ENCODE assay signal across 16 mouse cellular contexts in genomic region chr6:85898596-85899475, GRCm38 (mm10). TPM values are rescaled to one million over a fixed set of nuclear protein-coding genes. Genes with fewer than 3 reads are reported as not detected.
DNase-seq lines count a peak whose midpoint lies in the region; ATAC-seq and TF ChIP-seq lines count a peak whose summit lies in the region.
"Not testable (repeated sequence)": the region's sequence is repeated elsewhere in the genome, so short reads cannot be mapped to it uniquely, and the experiment has no call there.
"Had no signal": no experiment of that assay in that cellular context is flagged by ENCODE, and none has a peak within 500 bp of the region (broad histone marks: within the 10 kb centered on the region; RNA-seq: fewer than 3 reads in every experiment).

No protein-coding gene starts in this region.

- H3K36me3 ChIP-seq in hindbrain, postnatal 0 days (ENCODE audit: insufficient read depth, low read length); midbrain, postnatal 0 days (ENCODE audit: insufficient read depth, low read length): not testable (repeated sequence)

- TF ChIP-seq CTCF in hindbrain, postnatal 0 days (IDR thresholded peaks at IDR 0.05; ENCODE audit: low read depth); midbrain, postnatal 0 days (IDR thresholded peaks at IDR 0.05): not testable (repeated sequence)

- intact Hi-C loops in left cerebral cortex, postnatal 4 days (cut with DNase I): loop anchor here (10.0 kb wide), 1 partner anchor 64 kb away; the partner anchor contains the start of gene Nat8

- H3K9ac ChIP-seq in hindbrain, postnatal 0 days (replicated peaks; ENCODE audit: low read length); midbrain, postnatal 0 days (replicated peaks; ENCODE audit: low read length, poor library complexity, severe bottlenecking): not testable (repeated sequence)

- ATAC-seq in hindbrain, postnatal 0 days: peak; percentile 64
- ATAC-seq in midbrain, postnatal 0 days (ENCODE audit: low FRiP score): not testable (repeated sequence)

- H3K4me3 ChIP-seq in hindbrain, postnatal 0 days (ENCODE audit: low read length); midbrain, postnatal 0 days (ENCODE audit: low read depth, low read length): not testable (repeated sequence)

- not testable (repeated sequence) for H3K27ac ChIP-seq in hindbrain, postnatal 0 days; midbrain, postnatal 0 days (ENCODE audit: low read depth, low read length)

- 59% methylated on average over 7 of the region's 8 CpGs for WGBS in hindbrain, postnatal 0 days
- 80% methylated on average over 6 of the region's 8 CpGs for WGBS in midbrain, postnatal 0 days

- H3K4me1 ChIP-seq in hindbrain, postnatal 0 days (ENCODE audit: insufficient read depth, low read length); midbrain, postnatal 0 days (ENCODE audit: insufficient read depth, low read length): not testable (repeated sequence)

- not testable (repeated sequence) for H3K27me3 ChIP-seq in hindbrain, postnatal 0 days (ENCODE audit: insufficient read depth, low read length); midbrain, postnatal 0 days (ENCODE audit: insufficient read depth, low read length)

- DNase-seq in adrenal gland, adult (ENCODE audit: inconsistent age in 2 of 2, low spot score in 1 of 2): peak; percentile 61 to 72
- peak; percentile 19 for DNase-seq in brain, adult 2 months (ENCODE audit: low read depth, low spot score)
- DNase-seq in heart, adult 11 months: peak; percentile 70
- peak; percentile 12 for DNase-seq in hindbrain, postnatal 0 days (ENCODE audit: low spot score)
- peak; percentile 5 for DNase-seq in left cerebral cortex, postnatal 4 days
- peak; percentile 1 for DNase-seq in midbrain, postnatal 0 days (ENCODE audit: low spot score)

- H3K9me3 ChIP-seq in hindbrain, postnatal 0 days (ENCODE audit: low read length); midbrain, postnatal 0 days (ENCODE audit: low read length): not testable (repeated sequence)

- not testable (repeated sequence) for H3K4me2 ChIP-seq in hindbrain, postnatal 0 days (ENCODE audit: low read depth, low read length); midbrain, postnatal 0 days (ENCODE audit: low read depth, low read length, poor library complexity, severe bottlenecking)

RNA-seq across cellular contexts. Expression of gene Nat8f4, which starts 5.8 kb away (rescaled TPM):
- total RNA-seq in hindbrain, postnatal 0 days (2014; rRNA removed): 4.9 and 6.7 TPM in 2 replicates
- 5.9 and 6.0 TPM in 2 replicates for polyA plus RNA-seq in hindbrain, postnatal 0 days (2015; fragmentation: Nextera tagmentation; extraction: Ambion mirVana)
- 1 to 10 TPM; 3.6 to 4.7 TPM for total RNA-seq in left cerebral cortex, postnatal 4 days (2021)
- total RNA-seq in midbrain, postnatal 0 days (2014; rRNA removed): 4.9 and 6.2 TPM in 2 replicates
- polyA plus RNA-seq in midbrain, postnatal 0 days (2015; fragmentation: Nextera tagmentation; extraction: Ambion mirVana): 5.6 and 6.4 TPM in 2 replicates

RNA-seq across cellular contexts. Expression of gene Tprkb, which starts 12.8 kb away (rescaled TPM):
- total RNA-seq in hindbrain, postnatal 0 days (2014; rRNA removed): 33.0 and 56.6 TPM in 2 replicates
- 61.4 and 63.6 TPM in 2 replicates for polyA plus RNA-seq in hindbrain, postnatal 0 days (2015; fragmentation: Nextera tagmentation; extraction: Ambion mirVana)
- total RNA-seq in left cerebral cortex, postnatal 4 days (2021): 10 to 100 TPM; 44.3 to 49.1 TPM
- total RNA-seq in midbrain, postnatal 0 days (2014; rRNA removed): 43.7 and 44.3 TPM in 2 replicates
- 51.7 and 61.5 TPM in 2 replicates for polyA plus RNA-seq in midbrain, postnatal 0 days (2015; fragmentation: Nextera tagmentation; extraction: Ambion mirVana)

RNA-seq across cellular contexts. Expression of gene Nat8f1, which starts 16.7 kb away (rescaled TPM):
- total RNA-seq in hindbrain, postnatal 0 days (2014; rRNA removed): 15.8 and 62.8 TPM in 2 replicates
- 20.7 and 20.8 TPM in 2 replicates for polyA plus RNA-seq in hindbrain, postnatal 0 days (2015; fragmentation: Nextera tagmentation; extraction: Ambion mirVana)
- 1 to 10 TPM; 5.6 to 7.3 TPM for total RNA-seq in left cerebral cortex, postnatal 4 days (2021)
- 9.3 and 11.2 TPM in 2 replicates for total RNA-seq in midbrain, postnatal 0 days (2014; rRNA removed)
- 19.8 and 19.9 TPM in 2 replicates for polyA plus RNA-seq in midbrain, postnatal 0 days (2015; fragmentation: Nextera tagmentation; extraction: Ambion mirVana)

RNA-seq across cellular contexts. Expression of gene Nat8f2, which starts 29.9 kb away (rescaled TPM):
- total RNA-seq in hindbrain, postnatal 0 days (2014; rRNA removed): not detected in 2 replicates
- not detected in 2 replicates for polyA plus RNA-seq in hindbrain, postnatal 0 days (2015; fragmentation: Nextera tagmentation; extraction: Ambion mirVana)
- under 1 TPM; 0.56 to 0.76 TPM for total RNA-seq in left cerebral cortex, postnatal 4 days (2021)
- total RNA-seq in midbrain, postnatal 0 days (2014; rRNA removed): not detected in 2 replicates
- polyA plus RNA-seq in midbrain, postnatal 0 days (2015; fragmentation: Nextera tagmentation; extraction: Ambion mirVana): 0.06 TPM in 1 of 2 replicates, not detected in the other
- total RNA-seq: gastrocnemius, postnatal 36 days; heart, postnatal 10 days; heart, postnatal 4 days had no signal
- polyA plus RNA-seq: embryonic facial prominence, embryonic 10.5 days; embryonic facial prominence, embryonic 14.5 days; forebrain, embryonic 11.5 days; forebrain, embryonic 15.5 days; heart, embryonic 10.5 days; heart, embryonic 14.5 days; hindbrain, embryonic 12.5 days had no signal

Comparison
In these comparisons a context has a peak if more than half of its experiments do, and no peak if none do; other contexts are left out.
1. DNase-seq: peak in every context shown above with its lines; median percentile 70 in heart, adult 11 months; 66 in adrenal gland, adult; 19 in brain, adult 2 months; 12 in hindbrain, postnatal 0 days; 5 in left cerebral cortex, postnatal 4 days; 1 in midbrain, postnatal 0 days.